Mouse (Mus musculus) gastrocnemius, postnatal 25 days (tissue): ENCODE results near the gene Stk24. TPM values are rescaled to one million over a fixed set of nuclear protein-coding genes. Genes with fewer than 3 reads are reported as not detected.

ENCODE experiments used
- DNase-seq: peaks from one replicate; pipeline ENCODE4 v3.0.0; 2022
- total RNA-seq, 2 experiments: library from RNA; stranded (reverse); gene quantifications; 1 replicate in 1 of 2; 2 replicates in 1 of 2; pipeline ENCODE4 v1.2.3; 2021

Stk24 gene
- total RNA-seq, 2 experiments from 2014 or later = 25.5 to 28.1 TPM

DNA sequence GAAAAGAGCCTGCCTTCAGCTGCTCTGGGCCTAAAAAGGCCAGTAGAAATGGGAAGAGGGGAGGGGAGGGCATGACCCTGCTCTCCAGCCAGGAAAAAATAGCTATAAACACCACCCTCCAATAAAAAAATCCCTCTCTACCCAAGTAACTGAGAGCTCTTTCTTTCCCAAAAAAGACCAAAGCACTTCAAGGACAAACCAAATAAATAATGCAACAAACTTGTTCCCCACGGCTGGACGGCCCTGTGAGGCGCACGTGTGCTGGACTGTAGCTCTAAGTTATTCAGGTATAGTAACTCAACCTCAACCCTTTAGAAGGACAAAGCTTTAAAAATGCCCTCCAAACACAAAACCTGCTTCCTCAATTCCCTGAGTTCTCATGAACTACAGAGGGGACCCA lies 28.1 kb downstream of the Stk24 start:
- DNase-seq = no peak

DNA sequence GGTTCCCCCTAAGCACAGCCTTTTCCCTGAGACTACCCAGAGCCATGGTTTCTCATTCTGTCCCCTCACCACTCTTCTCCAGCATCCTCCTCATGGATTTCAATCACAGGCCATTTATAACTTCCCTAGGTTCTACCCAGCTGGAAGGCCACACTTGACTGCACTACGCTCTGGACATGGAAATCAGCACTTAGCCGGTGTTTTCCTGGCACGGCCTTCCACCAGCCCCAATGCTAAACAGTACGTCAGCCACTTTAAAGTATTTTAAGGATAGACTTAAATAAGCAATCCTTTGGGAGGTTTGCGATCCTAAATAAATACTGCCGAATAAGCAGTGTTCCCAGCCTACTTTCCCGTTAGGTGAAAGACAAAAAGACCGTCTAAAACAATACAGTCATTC lies 29.8 kb downstream of the Stk24 start:
- no peak for DNase-seq

DNA sequence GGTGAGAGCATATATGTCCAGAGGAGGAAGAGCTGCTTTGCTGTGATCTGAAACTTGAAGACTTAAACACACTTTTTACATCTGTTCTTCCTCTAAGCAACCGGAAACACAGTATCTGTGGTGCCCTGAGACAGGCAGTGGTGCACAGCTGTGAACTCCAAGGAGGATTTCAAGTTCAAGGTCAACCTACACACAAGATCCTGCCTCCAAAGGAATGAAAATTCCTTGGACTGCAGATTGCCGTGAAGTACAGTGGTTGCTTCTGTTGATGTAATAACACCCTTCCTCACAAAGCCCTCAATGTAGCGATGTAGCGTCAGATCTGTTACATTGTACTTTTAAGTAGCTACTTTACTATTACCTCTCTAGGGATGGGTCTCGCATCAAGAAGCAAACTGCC lies 30.5 kb downstream of the Stk24 start:
- no peak for DNase-seq

DNA sequence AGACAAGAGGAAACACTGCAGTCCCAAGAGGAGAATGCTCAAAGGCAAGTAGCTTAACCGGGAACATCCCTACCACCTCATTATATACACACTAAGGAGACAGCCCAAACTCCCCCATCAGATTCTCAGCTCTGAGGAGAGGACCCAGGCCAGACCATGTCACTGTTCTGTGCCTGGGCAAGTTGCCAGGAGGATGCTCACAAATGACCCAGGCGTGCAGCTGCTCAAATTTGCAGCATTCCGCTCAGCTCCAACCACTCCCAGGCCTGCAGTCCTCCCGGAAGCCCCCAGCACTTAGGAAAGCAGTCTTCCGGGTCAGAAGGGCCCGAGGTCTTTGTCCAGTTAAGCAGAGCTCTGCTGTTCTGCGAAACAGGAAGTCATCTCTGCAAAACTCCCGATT lies 31.6 kb downstream of the Stk24 start:
- peak; percentile 35 for DNase-seq

DNA sequence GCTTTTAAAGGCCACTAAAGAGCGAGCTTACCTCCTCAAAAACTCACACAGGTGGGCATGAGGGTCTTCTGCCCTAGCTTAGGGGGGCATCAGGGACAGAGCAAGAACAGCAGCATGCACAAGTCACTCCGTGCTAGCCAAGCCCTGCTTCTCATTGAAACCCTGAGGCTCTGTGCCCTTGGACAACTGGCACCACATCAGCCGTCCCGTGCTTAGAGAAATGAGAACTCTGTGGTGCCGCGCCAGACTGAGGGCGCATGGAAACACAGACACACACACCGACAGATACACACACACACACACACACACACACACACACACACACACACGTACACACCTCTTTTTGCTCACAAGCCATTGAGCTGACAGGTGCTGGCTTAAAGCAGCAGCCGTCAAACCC lies 32.7 kb downstream of the Stk24 start:
- no peak for DNase-seq

DNA sequence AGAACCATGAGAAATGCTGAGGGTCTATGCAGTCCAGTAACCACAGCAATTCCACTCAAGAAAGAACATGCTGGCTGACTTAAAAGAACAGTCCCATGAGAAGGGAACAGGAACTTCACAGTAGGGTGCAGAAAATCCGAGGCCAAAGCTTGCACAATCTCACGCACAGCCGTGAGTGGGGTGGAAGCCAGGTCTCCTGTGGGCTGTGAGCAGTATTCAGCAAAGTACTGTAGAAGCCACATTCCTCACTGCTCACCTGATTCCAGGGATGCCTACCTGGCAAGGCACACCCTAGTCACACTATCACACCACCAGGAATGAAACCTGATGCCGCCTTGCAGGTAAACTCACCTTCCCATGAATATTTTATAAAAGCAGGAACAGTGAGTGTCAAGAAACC lies 33.2 kb downstream of the Stk24 start:
- DNase-seq = no peak

DNA sequence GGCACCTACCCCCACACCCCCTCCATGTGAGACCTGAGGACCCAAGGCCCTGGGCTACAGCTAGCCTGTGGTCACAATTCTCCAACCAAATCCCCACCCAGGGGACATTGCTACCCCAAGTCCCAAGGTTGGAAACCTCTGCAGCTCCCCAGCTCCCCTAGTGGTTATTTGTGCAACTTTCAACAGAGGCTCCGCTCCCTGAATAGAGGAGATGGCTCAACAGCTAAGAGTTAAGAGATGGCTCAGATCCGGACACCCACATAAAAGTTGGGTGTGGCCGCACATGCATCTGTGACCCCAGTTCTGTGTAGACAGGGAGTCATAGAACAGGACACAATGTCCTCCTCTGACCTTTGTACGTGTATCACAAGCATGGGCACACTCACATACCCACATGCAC lies 33.8 kb downstream of the Stk24 start:
- no peak for DNase-seq

DNA sequence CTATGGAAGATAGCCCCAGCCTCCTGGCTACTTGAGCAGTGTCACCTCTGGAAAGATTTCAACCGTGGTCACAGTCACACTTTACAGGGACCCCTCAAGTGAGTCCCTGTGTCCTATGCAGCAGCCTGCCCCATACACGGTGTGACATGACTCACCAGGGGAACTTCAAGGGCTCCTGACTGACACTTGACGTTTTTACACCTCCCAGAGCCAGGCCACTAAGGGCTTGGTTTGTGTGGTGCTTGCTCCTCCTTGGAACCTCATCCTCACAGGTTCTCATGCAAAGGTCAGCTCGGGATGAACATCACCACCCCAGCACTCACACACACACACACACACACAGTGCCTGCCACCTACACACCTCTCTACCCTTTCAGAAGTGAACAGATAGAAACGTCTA lies 34.9 kb downstream of the Stk24 start:
- no peak for DNase-seq

DNA sequence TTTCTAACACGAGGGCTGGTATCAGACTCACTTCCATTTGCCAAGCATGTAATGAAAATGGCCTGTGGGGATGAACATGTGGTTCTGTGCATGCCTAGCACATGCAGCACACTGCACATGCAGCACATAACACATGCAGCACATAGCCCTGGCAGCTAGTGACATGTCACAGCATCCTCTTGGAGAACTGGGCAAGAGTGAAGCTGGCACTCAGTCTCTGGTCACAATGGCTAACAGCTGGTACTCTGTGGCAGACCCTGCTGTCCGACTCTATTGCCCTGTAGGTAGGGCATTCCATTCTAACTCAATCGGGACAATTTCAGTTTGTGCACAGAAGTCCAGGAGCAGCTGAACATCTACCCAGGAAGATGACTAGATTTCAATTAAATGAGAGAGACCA lies 36.9 kb downstream of the Stk24 start:
- no peak for DNase-seq

DNA sequence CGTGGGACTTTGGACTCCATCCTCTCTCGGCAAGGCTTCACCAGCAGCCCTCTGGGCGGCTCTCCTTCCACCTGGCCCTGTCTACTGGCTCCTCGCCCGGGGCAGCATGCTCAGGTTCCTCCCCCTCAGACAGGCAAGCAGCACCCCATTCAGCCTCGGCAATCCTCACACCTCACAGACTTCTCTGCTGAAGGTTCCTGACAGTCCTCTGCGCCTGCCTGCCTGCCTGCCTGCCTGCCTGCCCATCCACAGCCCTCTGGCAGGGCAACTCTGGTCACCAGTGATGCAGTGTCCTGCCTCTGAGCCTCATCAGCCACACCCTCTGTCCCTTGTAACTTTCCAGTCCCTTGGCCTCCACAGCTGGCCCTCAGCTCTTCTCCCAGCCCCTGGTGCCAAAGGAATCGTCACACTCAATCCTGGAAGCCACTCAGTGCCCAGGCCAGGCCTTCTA lies 39.8 kb downstream of the Stk24 start:
- peak; percentile 75 for DNase-seq

DNA sequence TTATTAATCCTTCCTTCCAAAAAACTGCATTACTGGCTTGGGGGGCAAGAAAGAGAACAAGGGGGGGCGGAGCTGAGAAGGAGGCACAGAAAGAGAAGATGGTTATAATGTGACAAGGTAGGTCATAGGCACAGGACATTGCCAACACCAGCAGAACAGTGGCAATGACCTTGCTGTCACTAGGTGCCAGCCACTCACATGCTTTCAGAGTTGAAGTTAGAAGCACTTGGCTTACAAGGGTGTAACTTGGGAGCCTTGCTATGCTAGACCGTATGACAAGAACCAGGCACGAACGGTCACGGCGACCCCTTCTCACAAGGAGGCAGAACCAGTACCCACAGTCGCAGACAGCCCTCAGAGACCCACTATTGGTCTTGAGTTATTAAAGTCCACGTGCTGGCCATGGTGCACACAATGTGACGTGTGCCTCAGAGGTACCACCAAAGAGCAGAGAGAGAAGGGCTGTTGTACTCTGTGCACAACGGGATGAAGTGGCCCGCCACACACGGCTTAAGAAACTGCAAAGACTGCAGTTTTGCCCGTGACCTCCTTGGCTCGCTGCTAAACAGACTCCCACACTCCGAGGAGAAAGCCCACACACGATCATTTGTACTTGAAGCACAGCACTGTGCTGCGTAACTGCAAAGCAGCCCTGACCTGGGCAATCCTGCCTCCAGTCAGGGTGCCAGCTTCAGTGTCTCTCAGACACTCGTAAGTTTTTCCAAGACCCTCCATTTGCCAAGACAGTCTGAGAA lies 40.8 kb downstream of the Stk24 start:
- DNase-seq = no peak

DNA sequence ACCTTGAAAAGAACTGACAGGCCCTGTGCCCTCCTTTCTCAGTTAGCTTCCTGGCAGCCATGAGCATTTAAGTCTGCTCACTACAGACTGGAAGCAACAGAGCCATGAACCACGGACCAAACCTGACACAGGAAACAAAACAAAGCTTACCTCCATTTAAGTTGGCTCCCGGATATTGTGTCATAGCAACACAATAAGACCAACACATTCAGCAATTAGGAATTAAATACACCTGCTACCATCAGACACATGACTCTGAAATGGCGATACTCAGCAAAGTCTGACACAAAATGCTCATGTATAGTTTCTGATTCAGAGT lies 49.8 kb downstream of the Stk24 start:
- no peak for DNase-seq

DNA sequence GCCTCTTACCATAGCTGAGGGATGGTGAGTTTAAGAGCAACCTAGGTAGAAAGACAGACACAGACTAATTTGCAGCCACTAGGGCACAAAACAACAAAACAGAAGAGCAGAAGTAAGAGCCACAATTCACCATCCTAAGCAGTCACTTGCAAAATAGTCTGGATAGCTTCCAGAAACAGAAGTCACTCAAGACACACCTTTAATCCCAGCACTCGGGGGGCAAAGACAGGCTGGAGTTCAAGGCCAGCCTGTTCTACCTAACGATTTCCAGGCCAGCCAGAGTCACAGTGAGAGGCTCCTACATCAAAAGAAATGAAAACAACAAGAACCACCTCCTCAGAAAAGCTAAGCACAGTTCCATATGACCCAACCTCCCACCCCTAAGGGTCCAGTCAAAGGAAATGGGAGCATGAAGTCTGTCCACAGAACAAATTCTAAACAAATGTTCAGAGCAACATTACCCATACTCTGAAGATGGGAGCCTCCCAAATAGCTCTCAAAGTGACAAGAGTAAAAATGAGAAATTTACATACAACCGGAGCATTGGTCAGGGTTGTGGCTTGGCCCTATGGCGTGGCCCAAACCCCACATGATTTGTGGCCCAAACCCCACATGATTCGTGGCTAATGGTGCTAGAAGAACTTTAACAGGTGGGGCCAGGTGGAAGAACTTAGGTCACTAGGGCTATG lies 50.3 kb downstream of the Stk24 start:
- no peak for DNase-seq

DNA sequence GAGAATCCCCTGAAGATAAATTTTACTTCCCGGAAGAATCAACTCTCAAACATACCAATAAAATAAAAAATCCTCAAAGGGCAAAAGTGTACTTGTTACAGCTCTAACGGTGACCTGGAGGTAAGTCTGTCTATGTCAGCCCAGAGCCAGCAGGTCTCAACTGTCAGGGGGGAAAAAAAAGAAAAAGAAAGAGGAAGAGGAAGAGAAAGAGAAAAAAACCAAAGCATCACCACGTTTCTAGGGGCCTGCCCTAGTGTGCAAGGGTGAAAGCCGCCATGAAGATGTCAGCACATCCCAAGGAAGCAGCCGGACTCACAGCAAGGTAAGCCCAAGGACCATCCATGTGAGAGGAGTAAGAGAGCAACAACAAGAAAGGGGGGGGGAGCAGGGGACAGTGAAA lies 50.9 kb downstream of the Stk24 start:
- DNase-seq = no peak

DNA sequence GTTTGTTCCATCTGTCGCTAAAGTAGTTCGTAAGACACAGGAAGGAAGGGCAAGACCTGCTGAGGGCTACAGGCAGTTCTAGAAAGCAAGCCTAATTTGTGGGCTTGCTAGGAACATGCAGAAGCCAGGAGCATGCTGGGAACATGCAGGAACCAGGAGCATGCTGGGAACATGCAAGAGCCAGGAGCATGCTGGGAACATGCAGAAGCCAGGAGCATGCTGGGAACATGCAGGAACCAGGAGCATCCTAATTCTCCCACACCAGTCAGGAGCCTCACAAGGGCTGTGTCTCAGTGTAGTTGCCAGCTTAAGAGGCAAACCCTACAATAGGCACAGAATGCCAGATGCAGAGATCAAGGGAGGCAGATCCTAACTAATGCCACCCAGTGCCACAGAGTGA lies 53.4 kb downstream of the Stk24 start:
- DNase-seq = no peak

DNA sequence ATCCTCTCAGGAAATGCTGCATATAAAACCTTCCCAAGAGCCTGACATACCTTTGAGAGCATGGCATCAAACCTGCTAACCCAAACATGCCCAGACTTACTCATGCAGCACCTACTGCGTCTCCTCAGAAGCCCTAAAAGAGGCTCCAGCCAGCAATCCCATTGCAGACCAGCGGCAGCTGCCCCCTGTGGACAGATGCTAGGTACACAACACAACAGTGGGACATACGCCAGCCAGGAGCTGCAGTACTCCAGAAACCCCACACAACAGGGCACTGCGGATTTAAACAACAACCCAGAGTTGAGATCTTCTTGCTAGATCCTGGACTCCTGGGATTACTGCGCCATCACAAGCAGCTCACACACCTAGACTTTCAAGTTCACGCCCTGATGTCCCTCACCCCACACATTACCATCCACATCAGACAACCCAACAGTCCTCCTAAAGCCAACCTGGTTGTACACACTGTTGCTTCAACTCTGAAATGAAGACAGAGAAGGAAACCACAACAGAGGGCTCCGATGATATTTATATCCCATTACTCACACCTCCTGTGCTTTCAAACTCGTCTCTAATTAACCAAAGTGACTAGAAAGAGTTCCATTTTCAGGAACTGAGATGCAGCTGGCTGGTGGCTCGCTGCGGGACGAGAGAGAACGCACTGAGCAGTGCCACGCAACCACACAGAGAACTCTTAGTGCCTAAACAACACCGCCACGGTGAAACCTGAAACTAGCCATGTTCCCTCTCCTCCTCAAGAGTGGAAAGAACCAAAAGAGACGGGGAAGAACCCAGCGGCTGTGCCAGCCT lies 55.1 kb downstream of the Stk24 start:
- DNase-seq = no peak

DNA sequence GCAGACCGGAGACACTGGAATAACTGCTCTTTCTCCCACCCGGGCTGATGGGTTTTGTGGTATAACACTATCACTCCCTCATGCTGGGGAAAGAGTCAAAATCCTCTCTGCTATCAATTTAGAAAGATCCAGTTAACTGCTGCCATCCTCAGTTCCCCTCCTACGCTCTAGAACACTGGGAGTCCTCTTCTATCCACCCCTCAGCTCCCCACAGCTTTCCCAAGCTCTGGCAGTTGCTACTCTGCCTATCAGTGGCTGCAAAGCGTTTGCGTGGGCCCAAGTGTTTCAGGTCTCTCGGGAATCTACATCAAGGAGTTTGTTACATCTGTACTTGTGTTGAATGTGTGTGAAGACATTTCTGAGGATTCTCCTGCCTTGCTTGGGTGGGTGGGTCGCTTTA lies 57.2 kb downstream of the Stk24 start:
- no peak for DNase-seq

DNA sequence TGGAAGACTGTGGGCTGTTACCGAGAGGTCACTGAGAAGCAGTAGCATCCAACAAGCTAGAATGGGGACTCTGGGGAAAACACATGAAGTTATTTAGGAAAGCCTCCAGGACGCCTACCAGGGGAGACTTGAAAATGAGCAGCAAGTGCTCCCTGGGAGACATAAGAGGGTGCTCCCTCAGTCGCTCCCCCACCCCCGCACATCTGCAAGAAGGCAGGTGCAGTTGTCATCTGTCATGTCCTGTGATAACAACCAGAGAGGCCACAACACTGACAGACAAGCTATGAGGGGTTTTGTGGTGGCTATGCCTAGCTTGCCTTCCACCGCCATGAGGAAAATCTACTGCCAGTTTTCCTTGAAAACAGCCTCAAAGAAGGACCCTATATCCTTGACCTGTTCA lies 57.7 kb downstream of the Stk24 start:
- DNase-seq = no peak

DNA sequence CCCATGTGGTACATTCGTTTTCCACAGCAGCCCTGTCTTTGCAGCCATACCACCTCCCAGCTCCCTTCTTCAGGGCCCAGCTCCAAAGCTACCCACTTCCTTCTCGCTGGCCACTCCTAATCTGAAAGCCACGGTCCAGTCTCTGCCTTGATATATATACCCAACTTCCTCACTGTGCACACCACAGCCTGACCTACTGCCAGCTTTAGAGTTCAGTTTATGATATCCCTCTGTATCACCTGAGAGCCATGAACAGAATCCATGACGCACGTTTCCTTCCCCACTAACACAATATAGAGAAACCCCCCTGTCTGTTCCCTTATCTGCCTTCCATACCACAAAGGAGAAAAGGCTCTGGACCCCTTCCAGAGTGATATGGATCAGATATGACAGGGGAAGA lies 61.4 kb downstream of the Stk24 start:
- no peak for DNase-seq

DNA sequence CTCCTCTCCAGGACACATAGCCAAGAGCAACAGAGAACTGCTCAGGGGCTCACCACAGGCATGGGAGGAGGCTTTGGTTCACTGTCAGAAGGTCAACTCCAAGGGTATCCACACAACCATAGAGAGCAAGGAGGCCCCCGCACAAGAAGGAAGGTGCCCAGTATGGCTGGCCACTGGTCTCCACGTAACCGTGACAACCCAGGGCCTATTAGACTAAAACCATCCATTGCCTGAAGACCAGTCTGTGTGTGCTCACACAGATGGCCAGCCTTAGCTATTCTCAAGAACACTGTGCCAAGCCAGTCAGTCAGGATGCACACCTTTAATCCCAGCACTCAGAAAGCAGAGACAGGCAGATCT lies 62.5 kb downstream of the Stk24 start:
- DNase-seq = no peak

DNA sequence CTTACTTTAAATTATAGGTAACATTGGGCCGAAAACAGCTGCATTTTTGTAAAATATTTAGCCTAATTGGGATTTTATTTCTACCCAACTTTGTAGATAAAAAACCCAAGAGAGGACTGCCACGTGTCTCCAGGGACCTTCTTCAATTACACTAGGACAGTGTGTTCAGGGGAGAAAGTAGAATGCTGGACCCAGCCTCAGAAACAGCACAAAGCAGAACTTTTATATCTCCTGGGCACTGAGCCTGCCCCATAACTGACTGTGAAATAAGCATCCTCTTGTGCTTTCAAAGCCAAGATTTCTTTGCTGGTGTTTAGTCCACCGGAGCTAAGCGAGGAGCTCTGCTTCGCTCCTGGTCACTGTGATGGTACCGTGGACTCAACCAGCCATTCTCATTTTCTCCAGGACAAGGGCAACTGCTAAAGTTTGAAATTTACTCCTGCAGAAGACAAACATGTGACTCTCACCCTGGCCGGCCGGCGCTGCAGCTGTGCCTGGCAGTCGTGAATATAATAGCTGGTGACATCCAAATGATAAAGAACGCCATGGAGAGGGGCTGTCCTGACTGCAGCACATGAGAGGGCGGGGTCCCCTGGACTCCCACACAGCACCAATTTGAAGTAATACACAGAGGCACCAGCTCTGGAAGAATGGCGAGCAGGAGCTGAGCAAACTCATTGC lies 63.0 kb downstream of the Stk24 start:
- peak; percentile 29 for DNase-seq

DNA sequence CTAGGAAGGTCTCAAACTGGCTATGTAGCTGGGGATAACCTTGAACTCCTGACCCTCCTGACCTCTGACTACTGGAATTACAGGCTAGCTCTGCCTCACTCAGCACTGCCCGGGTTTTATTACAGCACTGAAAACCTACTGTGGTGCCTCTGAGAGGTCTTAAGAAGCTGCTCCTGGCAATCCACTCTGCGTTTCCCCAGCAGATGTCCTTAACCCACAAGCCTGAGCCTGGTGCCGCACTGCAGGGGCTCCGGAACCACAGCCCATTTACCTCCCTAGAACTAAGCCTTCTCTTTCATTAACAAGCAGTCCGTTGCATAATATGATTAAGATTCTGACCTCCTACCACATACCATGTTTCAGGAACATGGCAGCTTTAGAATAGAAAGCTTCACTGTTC lies 63.7 kb downstream of the Stk24 start:
- DNase-seq = no peak

DNA sequence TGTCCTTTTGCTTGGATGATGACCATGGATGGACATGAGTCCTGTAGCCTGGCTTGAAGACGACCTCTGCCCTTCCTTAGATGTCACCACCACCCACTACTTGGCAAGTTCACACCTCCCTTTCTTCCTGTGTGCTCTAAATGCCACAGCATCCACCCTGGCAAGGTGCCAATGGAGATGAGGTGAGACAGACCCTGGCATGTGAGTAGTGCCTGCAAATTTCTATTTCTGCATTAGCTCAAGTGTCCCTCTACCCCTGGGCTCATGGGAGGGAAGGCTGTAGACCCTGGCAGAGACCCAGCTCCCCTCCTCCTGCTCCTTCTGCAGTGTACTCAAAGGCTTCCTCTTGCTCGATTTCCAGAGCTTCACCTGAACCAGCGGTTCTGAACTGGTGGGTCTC lies 64.9 kb downstream of the Stk24 start:
- no peak for DNase-seq
